Mouse (Mus musculus) megakaryocyte, embryonic 14.5 days (primary cell): ENCODE data around the gene Gca. TPM values are rescaled to one million over a fixed set of nuclear protein-coding genes. Genes with fewer than 3 reads are reported as not detected.
A peak's percentile ranks its signal among the peaks of the same experiment; 100 is the strongest.

Experiments used
- H3K27me3 ChIP-seq: replicated peaks from 2 replicates; pipeline ENCODE3; 2012; ENCODE audit warnings: inconsistent platforms
- H3K36me3 ChIP-seq: replicated peaks from 2 replicates; pipeline ENCODE3; 2012; ENCODE audit warnings: low read length, inconsistent platforms, mixed read lengths
- H3K4me1 ChIP-seq: 2 replicates; pipeline ENCODE4 v1.6.1; 2012; ENCODE audit warnings: inconsistent platforms
- H3K4me3 ChIP-seq: replicated peaks from 2 replicates; pipeline ENCODE3; 2012; ENCODE audit warnings: moderate library complexity, mild to moderate bottlenecking, inconsistent platforms
- H3K9me3 ChIP-seq: 2 replicates; pipeline ENCODE4 v1.6.1; 2012; ENCODE audit warnings: inconsistent platforms
- FLI1 ChIP-seq: IDR thresholded peaks from 2 replicates; pipeline ENCODE4 v1.6.1; 2012; ENCODE audit warnings: low read length, inconsistent platforms, mixed read lengths
- GATA1 ChIP-seq: IDR thresholded peaks from 3 replicates; pipeline ENCODE4 v1.6.1; 2012; ENCODE audit warnings: mixed read lengths, low read length, inconsistent platforms, borderline replicate concordance
- polyA plus RNA-seq: library from polyadenylated mRNA; stranded (reverse); fragments of >175 nt; gene quantifications from 2 replicates; pipeline ENCODE4 v1.2.3, GENCODE M21; 2012; ENCODE audit warnings: low replicate concordance; ENCODE audit not compliant: insufficient read depth

Gene Gca
- polyA plus RNA-seq, 1 experiment: 0.04 TPM

GRCm38 (mm10) chr2:62646014-62646645, 18.0 kb upstream of the Gca start, which contains the start of gene Ifih1:
Gene Ifih1, minus strand, starts transcription at chr2:62646255.
- TF ChIP-seq GATA1 (no peak), FLI1 (no peak)
- Histone ChIP-seq H3K27me3 (no peaks in the 10 kb centered on the region), H3K9me3 (no peaks in the 10 kb centered on the region), H3K4me1 (peaks cover 27% of the 10 kb centered on the region), H3K4me3 (peak within 1 kb of the TSS; percentile 95), H3K36me3 (no peaks in the 10 kb centered on the region)

GRCm38 (mm10) chr2:62646671-62647289, 17.3 kb upstream of the Gca start:
- peak overlapping the region; percentile 95 for H3K4me3 ChIP-seq
- peaks cover 24% of the 10 kb centered on the region for H3K4me1 ChIP-seq
- no peaks in the 10 kb centered on the region for H3K27me3 ChIP-seq

GRCm38 (mm10) chr2:62651890-62652289, 12.2 kb upstream of the Gca start:
- Histone ChIP-seq H3K4me1 (peaks cover 3% of the 10 kb centered on the region), H3K4me3 (no peak overlapping the region), H3K36me3 (no peaks in the 10 kb centered on the region), H3K9me3 (no peaks in the 10 kb centered on the region), H3K27me3 (no peaks in the 10 kb centered on the region)
- no peak for TF ChIP-seq GATA1
- no peak for TF ChIP-seq FLI1

More at GRCm38 (mm10) chr2:62646671-62647289, 17.3 kb upstream of the Gca start:
- Histone ChIP-seq H3K9me3 (no peaks in the 10 kb centered on the region), H3K36me3 (no peaks in the 10 kb centered on the region)
- no peak for TF ChIP-seq FLI1
- TF ChIP-seq GATA1: no peak

GRCm38 (mm10) chr2:62652466-62652865, 11.6 kb upstream of the Gca start:
- Histone ChIP-seq H3K4me3 (no peak overlapping the region), H3K36me3 (no peaks in the 10 kb centered on the region), H3K9me3 (no peaks in the 10 kb centered on the region), H3K27me3 (no peaks in the 10 kb centered on the region), H3K4me1 (peaks cover 3% of the 10 kb centered on the region)
- no peak for TF ChIP-seq GATA1
- TF ChIP-seq FLI1: no peak

- TF ChIP-seq GATA1: no peak
- no peak for TF ChIP-seq FLI1
- H3K27me3 ChIP-seq: no peaks in the 10 kb centered on the region
These were observed 9.4 kb upstream of the Gca start for GRCm38 (mm10) chr2:62654519-62655338.

GRCm38 (mm10) chr2:62656072-62656471, 8.0 kb upstream of the Gca start:
- H3K36me3 ChIP-seq: no peaks in the 10 kb centered on the region
- TF ChIP-seq GATA1: no peak
- H3K4me1 ChIP-seq: peaks cover 3% of the 10 kb centered on the region; the same call in 1 of the 2 replicates

More at GRCm38 (mm10) chr2:62654519-62655338, 9.4 kb upstream of the Gca start:
- H3K9me3 ChIP-seq: no peaks in the 10 kb centered on the region
- peaks cover 3% of the 10 kb centered on the region; the same call in 1 of the 2 replicates for H3K4me1 ChIP-seq
- no peak overlapping the region for H3K4me3 ChIP-seq
- H3K36me3 ChIP-seq: no peaks in the 10 kb centered on the region

GRCm38 (mm10) chr2:62660565-62660964, 3.5 kb upstream of the Gca start:
- TF ChIP-seq FLI1: no peak
- no peak for TF ChIP-seq GATA1
- peaks cover 13% of the 10 kb centered on the region for H3K4me1 ChIP-seq
- no peaks in the 10 kb centered on the region for H3K36me3 ChIP-seq
- H3K4me3 ChIP-seq: no peak overlapping the region
- H3K9me3 ChIP-seq: no peaks in the 10 kb centered on the region
- H3K27me3 ChIP-seq: no peaks in the 10 kb centered on the region

More at GRCm38 (mm10) chr2:62656072-62656471, 8.0 kb upstream of the Gca start:
- no peaks in the 10 kb centered on the region for H3K27me3 ChIP-seq
- H3K9me3 ChIP-seq: no peaks in the 10 kb centered on the region
- no peak overlapping the region for H3K4me3 ChIP-seq

- Histone ChIP-seq H3K9me3 (no peaks in the 10 kb centered on the region), H3K4me1 (peaks cover 13% of the 10 kb centered on the region), H3K4me3 (no peak overlapping the region), H3K27me3 (no peaks in the 10 kb centered on the region), H3K36me3 (no peaks in the 10 kb centered on the region)
- no peak for TF ChIP-seq GATA1
- no peak for TF ChIP-seq FLI1
These were observed 1.5 kb upstream of the Gca start for GRCm38 (mm10) chr2:62662560-62662959.

GRCm38 (mm10) chr2:62664839-62665238, 754 bp downstream of the Gca start:
- no peak for TF ChIP-seq FLI1
- TF ChIP-seq GATA1: no peak
- Histone ChIP-seq H3K9me3 (no peaks in the 10 kb centered on the region), H3K4me3 (peak overlapping the region; percentile 98), H3K4me1 (peaks cover 13% of the 10 kb centered on the region), H3K27me3 (no peaks in the 10 kb centered on the region), H3K36me3 (no peaks in the 10 kb centered on the region)

- Histone ChIP-seq H3K27me3 (no peaks in the 10 kb centered on the region), H3K36me3 (no peaks in the 10 kb centered on the region), H3K4me3 (no peak overlapping the region), H3K4me1 (peaks cover 13% of the 10 kb centered on the region), H3K9me3 (no peaks in the 10 kb centered on the region)
- TF ChIP-seq FLI1 (no peak), GATA1 (no peak)
These were observed 1.5 kb downstream of the Gca start for GRCm38 (mm10) chr2:62665536-62665935.
